Mouse (Mus musculus) heart, adult 2 months (tissue): ENCODE results near the gene Adssl1.

Experiments used
- EP300 ChIP-seq: fragments of 200-500 bp; IDR thresholded peaks from 2 replicates; pipeline ENCODE4 v1.6.1; 2011; ENCODE audit warnings: low read depth, low read length, control low read depth; ENCODE audit not compliant: insufficient read depth
- POLR2A ChIP-seq: fragments of 200-500 bp; IDR thresholded peaks from 2 replicates; pipeline ENCODE4 v1.6.1; 2011; ENCODE audit warnings: mild to moderate bottlenecking, low read depth, low read length, control low read depth; ENCODE audit not compliant: insufficient read depth

DNA sequence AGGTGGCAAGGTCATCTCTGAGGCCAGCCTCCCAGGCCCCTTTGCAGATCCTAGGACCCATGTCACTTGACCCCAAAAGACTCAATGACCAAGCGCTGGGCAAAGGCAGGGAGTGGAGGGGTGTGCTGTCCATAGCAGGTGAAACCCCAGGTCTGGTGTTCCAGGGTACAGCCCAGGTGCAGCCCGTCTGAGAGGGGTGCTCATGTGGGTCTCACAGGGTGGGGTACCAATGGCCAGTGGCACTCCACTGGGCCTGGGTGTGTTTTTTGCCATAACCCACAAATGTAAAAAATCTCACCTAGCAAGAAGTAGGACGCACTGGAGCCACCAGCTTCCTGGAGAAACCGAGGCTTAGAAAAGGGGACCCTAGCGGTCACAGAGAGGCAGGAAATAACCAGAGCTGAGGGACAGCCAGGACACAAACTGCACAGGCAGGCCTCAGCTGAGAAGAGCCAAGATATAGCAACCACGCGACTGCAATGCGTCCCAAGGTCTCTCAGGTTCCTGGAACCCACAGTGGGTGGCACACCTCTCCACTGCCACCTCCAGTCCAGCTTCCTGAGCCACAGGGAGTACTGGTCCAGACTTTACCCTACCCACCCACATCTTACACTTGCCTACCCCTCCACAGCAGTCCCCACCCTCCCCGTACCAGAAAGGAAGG is 46.2 kb downstream of the Adssl1 start:
- TF ChIP-seq POLR2A (no peak), EP300 (0 out of 2 replicates have a peak, but pooled peaks have one; percentile 19)
